Mouse (Mus musculus) WW6 (cell line): ENCODE results near the gene Ltb4r1.

ENCODE experiments used
- DNase-seq: peaks from one replicate; pipeline ENCODE4 v3.0.0-alpha.2; 2013; ENCODE audit warnings: low read depth, low spot score

The Ltb4r1 gene

GRCm38 (mm10) chr14:55783958-55784235 is 18.1 kb downstream of the Ltb4r1 start, which contains the start of gene Adcy4:
TSS of gene Adcy4 (minus strand) at chr14:55784095.
- no peak for DNase-seq

- no peak for DNase-seq
Observed at GRCm38 (mm10) chr14:55785195-55785594, 19.4 kb downstream of the Ltb4r1 start.

GRCm38 (mm10) chr14:55787731-55788130 is 22.0 kb downstream of the Ltb4r1 start:
- DNase-seq, result no peak

- no peak for DNase-seq
Observed at GRCm38 (mm10) chr14:55788256-55789050, 22.7 kb downstream of the Ltb4r1 start, which contains the start of gene Ripk3. TSS of gene Ripk3 (minus strand) at chr14:55788865.

GRCm38 (mm10) chr14:55793461-55793860 is 27.7 kb downstream of the Ltb4r1 start:
- no peak for DNase-seq

- no peak for DNase-seq
Observed at GRCm38 (mm10) chr14:55793946-55794345, 28.2 kb downstream of the Ltb4r1 start.

- DNase-seq, result no peak
Observed at GRCm38 (mm10) chr14:55795380-55796163, 29.8 kb downstream of the Ltb4r1 start.

- no peak for DNase-seq
Observed at GRCm38 (mm10) chr14:55814885-55815284, 49.1 kb downstream of the Ltb4r1 start.

GRCm38 (mm10) chr14:55815310-55815751 is 49.6 kb downstream of the Ltb4r1 start:
- DNase-seq, result no peak
